Mouse (Mus musculus): Measurements from ENCODE around the gene Smyd4.

Gene Smyd4

DNA sequence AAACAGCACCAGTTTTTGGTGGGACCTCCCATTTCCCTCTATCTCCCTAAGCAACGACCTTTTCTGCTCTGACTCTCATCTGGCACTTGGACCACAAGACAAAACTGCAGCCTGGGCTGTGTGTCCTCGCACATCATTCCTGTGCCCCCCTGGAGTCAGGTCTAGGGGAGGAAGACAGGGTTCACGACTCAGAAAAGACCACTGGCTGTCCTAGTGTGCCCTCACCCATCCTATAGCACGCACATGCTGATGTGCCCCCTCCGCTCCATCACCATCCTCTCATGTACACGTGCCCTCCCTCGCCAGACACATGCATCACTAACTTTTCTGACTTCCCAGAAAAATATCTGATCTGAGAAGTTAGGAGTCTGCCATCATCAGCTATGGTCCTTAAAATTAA, 71.8 kb downstream of the Smyd4 start:
- DNase-seq (ENCODE audit: low spot score in 2 of 2): no peak

DNA sequence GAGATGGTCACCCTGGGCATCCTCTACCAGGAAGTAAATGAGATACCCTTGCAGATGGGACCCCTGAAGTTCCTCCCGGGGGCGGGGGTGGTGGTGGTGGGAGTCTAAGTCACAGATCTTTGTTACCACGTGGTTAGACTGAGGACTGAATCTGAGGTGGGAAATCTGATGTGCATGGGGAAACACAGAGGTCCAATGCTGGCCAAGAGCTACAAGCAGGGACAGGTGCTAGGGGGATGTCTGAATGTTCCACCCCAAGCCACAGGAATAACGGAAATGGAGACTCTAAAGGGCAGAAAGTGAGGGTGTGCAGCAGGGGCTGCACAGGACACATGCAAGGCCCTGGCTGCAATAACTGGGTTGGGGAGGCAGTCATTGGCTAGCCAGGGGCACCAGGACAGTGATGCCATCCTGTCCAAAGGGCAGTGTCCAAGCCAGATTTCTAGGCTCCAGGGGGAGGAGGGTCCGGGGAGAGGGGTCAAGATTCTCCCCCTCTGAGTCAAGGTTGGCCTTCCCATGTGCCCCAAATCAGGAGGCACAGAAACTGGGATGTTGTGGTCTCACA, 72.7 kb downstream of the Smyd4 start:
- DNase-seq (ENCODE audit: low spot score in 2 of 2): no peak

DNA sequence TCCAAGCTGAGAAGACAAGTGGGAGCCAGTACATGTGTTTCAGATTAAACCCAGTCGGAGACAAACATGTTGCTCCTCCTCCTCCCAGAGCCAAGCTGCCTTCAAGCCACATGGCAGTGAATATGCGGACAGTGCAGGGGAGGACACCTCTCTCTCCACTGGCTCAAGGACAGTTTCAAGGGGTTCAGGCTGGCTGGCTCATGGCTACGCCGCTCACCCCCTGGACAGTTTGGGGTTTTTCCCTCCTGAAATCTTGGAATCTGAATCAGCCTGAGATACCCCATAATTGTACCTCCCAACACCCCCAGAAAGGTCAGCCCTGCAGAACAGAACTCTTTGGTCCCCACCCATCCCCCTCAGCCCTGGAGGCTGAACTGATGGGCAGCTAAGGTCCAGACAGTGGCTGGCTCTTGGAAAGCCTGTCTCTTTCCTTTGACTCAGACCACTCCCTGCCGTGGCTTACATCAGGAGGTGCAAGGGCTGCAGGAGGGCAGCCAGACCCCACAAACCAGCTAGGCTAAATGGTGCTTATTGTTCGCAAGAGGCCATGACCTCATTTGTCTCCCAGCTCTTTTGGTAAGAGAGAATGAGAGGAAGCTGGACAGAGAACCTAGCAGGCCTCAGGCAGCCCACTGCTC, 73.3 kb downstream of the Smyd4 start:
- no peak for DNase-seq (ENCODE audit: low spot score in 2 of 2)

DNA sequence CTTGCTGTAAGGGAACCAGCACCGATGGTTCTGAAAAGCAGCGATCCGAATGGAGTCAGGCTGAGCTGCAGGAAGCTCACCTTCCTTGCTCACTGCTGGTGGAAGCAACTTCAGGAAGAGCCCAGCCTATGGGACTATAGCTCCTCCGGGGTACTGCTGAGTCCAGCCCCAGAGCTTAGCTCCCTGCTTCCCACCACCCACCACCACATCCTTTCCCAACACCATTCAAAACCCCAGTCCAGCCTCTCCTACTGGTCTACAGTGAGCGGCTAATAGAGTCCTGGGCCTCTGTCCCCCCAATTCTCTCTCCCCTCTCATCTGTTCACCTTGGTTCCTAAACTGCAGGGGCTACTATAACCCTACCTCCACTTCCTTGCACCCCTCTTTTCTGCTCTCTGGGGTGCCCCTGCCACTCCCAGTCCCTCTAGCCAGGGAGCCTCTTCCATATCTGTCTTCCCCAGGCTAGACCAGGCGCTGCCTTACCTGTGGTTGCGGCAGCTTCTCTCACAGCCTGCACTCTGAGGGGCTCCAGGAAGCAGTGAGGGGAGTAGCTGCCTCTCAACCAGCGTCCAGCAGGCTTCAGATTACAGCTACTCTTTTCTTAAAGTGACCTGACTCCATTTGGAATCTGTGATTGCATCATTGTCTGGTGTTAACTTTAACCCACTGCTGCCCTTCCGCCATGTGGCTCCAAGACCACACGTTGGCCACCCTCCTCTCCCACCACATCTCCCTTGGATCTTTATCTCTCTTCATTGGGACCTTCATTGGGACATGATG, 74.0 kb downstream of the Smyd4 start, which contains the start of gene Serpinf1:
Gene Serpinf1, minus strand, starts transcription at position 689 of the 780 bp plus-strand sequence.
- DNase-seq (ENCODE audit: low spot score in 2 of 2): no peak

DNA sequence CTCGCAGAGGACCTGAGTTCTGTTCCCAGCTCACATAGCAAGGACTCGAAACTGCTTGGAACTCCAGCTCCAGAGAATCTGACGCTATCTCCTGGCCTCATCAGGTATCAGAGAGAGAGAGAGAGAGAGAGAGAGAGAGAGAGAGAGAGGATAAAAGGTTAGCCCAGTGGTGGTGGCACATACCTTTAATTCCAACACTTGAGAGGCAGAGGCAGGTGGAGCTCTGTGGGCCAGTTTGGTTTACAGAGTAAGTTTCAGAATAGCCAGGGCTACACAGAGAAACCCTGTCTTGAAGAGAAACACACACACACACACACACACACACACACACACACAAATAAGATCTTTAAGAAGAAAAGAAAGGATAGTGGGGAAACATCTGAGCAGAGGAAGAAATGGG, 74.9 kb downstream of the Smyd4 start:
- no peak for DNase-seq (ENCODE audit: low spot score in 2 of 2)

DNA sequence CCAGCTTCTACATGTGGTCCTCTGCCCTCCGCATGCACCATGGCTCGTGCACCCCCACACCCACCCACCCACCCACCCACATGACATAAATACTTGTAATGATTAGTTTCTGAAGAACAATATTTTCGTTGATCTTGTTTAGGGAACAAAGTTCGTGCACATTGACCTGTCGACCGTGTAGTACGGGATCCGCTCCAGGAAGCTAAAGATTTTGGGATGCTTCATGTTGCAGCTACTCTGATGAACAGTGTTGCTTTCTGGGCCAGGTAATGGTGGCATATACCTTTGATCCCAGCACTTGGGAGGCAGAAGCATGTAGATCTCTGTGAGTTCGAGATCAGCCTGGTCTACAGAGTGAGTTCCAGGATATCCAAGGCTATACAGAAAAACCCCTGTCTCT, 75.8 kb downstream of the Smyd4 start:
- DNase-seq (ENCODE audit: low spot score in 2 of 2): no peak

DNA sequence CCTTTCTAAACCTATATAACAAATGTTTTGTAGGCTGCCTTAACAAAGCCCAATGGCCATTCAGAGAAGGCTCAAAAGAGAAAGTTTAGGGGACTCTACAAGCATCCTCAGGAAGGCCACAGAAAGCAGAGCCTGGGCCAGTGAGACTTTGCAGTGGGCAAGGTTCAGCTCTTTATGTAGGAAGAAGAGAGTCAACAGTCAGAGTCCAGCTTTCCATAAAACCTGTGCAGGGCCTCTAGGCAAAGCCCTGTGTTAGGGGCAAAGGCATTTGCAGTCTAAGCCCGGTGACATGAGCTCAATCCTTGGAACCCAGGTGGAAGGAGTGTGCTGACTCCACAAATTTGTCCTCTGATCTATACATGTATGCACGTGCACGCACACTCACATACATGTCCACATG, 76.2 kb downstream of the Smyd4 start:
- DNase-seq (ENCODE audit: low spot score in 2 of 2): no peak

DNA sequence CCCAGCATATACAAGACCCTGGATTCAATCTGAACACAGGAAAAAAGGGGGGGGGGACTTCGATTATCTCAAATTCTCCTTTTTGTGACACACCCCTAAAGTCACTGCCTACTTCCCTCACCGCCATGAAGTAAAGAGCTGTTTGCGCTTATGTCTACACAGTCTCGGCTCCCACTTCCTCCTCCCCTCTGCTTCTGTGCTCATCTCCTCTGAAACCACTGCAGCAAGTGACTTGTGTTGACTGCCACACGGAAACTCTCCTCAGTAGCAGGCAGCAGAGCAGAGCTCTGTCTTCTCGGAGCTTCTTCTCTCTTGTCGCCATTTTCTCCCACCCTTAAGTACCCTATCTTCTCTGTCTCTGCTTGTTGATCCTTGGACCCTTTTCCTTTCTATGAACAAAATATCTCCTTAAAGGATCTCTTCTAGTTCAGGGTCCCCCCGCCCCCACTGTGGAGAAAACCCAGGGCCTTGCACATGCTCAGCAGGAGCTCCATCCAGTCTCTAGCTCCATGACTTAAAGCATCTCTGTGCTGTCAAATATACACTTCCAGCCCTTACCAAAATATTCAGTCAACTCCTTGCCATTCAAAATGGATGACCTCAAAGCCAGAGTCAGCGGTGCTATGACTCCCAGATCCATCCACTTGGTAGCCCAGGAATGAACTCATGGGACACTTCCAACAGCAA, 80.9 kb downstream of the Smyd4 start:
- no peak for DNase-seq (ENCODE audit: low spot score in 2 of 2)

DNA sequence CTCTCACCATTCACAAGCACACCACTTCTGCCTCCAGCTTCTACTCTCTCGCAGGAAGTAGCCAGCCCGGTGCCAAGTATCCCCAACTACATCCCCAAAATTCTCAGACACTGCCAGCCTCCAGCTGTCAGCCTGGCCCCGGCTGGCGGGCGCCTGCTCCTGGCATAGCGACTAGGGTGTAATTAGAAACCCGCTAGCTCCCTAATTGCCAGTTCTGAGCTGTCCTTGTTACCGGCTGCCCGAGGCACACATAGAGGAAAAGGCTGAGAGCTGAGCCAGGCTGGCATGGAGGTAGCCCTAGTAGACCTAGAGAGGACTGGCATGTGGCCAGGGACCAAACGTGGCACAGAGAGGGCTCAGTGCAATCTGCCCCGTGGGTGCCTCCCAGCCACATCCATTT, 83.1 kb downstream of the Smyd4 start:
- peak; percentile 92 to 93 for DNase-seq (ENCODE audit: low spot score in 2 of 2)

DNA sequence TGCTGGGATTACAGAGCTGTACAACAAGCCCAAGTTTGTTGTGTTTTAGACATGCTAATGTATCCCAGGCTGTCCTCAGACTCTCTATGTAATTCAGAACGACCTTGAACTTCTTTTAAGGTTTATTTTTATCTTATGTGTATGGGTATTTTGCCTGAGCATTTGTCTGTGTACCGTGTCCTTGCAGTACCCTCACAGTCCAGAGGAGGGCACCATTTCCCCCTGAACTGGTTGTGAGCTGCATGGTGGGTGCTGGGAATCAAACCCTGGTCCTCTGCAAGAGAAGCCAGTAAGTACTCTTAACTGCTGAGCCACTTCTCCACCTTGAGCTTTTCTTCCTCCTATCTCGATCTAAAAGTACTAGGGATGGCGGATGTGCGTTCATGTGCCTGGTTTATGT, 85.9 kb downstream of the Smyd4 start:
- DNase-seq (ENCODE audit: low spot score in 2 of 2): no peak

DNA sequence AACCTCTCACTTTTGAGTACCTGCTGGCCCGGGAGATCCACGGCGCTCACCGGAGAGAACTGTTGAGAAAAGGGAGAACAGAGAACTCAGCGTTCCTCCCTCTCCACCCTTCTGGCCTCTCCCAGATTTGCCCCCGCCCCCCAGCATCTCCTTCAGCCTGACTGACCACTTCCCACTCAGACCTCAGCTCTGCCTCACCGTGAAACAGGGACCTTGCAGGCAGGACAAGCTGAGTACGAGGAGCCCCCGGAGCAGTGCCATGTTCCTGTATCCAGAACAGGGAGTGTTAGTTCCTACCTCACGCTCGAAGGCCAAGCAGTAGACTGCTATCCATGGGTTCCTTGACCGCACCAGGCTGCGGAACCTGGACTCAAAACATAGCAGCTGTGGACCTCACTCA, 90.0 kb downstream of the Smyd4 start:
- DNase-seq (ENCODE audit: low spot score in 2 of 2): no peak

DNA sequence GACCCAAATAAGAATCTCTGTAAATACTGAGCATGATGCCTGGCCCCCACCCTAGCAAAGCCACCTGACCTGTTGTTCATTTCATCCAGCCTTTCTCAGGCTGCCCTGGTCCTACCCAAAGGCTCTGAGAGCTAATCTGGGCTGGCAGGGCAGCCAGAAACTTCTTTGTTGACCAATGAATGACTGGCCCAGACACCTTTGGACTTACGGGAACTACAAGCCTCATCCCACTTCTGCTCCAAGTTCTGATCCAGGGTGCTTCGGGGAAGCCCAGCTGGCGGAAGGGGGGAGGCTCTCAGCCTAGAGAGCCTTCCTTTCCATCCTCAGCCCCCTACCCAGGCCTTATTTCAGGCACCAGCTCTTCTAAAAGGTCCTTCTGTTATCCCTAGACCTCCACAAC, 90.6 kb downstream of the Smyd4 start:
- DNase-seq (ENCODE audit: low spot score in 2 of 2): no peak

DNA sequence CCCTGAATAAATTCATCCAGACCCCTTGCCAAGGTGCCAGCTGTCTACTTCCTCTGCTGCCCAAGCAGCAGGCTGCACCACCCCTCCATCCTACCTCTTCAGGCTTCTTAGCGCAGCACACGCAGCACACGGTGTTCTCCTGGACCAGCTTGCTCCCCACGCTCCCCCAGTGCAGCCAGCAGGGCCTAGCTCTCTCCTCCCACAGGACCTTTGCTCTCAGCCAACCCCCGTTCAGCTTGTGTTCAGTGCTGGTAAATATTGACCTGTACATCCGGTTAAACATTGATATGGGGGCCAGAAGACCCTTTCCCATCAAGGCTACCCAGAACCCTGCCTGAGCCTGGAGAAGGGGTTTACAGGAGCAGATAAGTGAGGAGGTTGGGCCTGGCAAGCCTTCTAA, 91.1 kb downstream of the Smyd4 start, which contains the start of gene Serpinf2:
Gene Serpinf2, minus strand, starts transcription at position 229 of the 400 bp plus-strand sequence.
- DNase-seq (ENCODE audit: low spot score in 2 of 2): no peak

DNA sequence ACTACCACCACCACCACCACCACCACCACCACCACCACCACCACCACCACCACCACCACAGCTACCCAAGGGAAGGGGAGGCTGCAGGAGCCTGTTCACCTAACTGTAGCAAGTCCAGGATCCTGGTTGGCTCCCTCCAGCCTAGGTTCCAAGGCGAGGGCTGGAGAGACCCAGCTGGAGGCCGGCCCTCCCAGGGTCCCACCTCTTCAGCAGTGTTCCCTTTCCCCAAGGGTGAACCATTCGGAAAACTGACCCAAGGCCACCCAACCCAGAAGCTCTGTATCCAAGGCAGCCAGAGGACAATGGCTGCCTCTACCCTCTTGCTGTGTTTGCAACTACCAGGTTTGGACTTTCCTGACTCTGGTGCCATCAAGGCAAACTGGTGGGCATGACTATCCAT, 91.7 kb downstream of the Smyd4 start:
- DNase-seq (ENCODE audit: low spot score in 2 of 2): no peak

DNA sequence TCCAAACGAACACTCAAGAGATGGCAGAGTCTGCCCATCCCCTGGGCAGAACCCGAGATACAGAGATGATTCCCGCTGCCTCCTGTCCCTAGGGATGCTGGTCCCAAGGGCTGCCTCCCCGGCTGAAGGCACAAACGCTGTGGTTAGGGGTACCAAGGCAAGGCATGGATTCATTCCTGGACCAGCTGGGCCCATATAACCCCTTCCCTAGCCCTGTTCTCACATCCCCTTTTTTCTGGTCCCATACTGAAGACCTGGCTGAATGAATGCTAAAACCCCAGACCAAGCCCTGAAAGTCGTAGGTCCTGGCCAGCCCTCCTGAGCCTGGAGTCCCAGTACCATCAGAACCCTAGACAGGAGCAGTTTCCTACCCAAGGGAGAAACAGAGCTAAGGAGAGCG, 92.8 kb downstream of the Smyd4 start:
- DNase-seq (ENCODE audit: low spot score in 2 of 2): no peak

DNA sequence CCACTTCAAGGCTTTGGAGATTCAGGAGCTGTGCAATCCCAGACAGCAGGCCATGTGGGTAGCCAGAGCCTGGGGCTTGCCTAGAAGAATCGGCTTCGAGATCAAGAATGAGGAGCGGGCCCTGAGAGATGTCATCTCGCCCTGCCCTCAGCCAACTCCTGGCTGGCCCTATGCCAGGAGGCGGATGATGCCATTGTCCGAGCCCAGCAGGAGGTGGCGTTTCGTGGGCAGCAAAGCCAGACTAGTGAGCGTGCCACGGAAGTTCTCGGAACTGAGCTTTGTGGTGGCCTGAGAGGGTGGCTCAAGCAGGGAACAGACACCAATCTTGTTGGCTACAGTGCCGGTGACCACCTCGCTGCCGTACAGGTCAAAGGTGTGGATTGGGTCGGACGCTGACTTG, 93.4 kb downstream of the Smyd4 start:
- peak; percentile 46 to 52 for DNase-seq (ENCODE audit: low spot score in 2 of 2)

DNA sequence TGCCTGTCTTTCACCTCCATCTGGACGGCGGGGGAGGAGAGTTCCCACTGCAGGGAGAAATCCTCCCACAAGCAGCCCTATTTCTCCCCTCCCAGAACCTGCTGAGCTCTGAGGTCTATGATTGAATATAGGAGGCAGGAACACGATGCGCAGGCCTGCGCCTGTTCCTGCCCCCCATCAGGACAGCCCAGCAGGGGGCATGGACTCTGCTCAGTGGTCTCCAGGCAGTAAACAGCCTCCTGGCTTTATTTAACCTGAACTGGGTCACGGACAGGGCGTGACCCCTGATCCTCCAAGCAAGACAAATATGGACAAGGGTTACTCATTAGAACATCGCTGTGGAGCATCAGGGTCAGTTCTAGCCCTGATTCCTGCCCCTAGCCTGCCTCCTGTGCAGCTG, 95.5 kb downstream of the Smyd4 start:
- DNase-seq (ENCODE audit: low spot score in 2 of 2): no peak

DNA sequence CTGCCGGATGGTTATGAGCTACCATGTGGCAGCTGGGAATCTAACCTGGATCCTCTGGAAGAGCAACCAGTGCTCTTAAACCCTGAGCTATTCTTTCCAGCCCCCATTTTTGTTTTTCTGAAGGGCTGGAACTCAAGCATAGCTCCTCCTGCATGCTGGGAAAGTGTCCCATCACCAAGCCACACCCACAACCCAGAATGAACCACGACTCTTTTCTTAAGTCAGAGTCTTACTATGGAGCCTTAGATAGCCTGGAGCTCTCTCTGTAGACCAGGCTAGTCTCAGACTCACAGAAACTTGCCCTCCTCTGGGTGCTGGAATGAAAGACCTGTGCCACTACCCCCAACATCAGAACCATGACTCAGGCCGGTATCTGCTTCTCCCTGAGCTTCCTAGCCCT, 100.3 kb downstream of the Smyd4 start:
- no peak for DNase-seq (ENCODE audit: low spot score in 2 of 2)

DNA sequence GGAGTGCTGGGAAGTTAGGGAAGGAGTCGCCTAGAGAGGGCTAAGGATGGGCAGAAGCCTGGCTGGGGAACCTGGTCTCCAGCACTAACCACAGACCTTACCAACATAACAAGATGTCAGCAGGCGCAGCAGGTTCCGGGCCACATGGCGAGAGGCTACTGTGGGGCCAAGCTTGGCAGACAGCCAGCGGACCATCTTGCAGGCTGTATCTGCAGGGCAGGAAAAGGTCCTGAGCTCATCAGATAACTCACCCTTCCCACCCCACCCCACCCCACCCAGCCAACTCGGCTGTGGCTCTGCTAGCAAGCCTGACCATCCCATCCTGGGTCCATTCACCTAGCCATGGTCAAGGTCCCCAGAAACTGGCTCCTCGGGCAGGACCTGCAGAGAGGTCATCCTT, 101.5 kb downstream of the Smyd4 start:
- DNase-seq (ENCODE audit: low spot score in 2 of 2): peak in 1 of 2 experiments; percentile 59

DNA sequence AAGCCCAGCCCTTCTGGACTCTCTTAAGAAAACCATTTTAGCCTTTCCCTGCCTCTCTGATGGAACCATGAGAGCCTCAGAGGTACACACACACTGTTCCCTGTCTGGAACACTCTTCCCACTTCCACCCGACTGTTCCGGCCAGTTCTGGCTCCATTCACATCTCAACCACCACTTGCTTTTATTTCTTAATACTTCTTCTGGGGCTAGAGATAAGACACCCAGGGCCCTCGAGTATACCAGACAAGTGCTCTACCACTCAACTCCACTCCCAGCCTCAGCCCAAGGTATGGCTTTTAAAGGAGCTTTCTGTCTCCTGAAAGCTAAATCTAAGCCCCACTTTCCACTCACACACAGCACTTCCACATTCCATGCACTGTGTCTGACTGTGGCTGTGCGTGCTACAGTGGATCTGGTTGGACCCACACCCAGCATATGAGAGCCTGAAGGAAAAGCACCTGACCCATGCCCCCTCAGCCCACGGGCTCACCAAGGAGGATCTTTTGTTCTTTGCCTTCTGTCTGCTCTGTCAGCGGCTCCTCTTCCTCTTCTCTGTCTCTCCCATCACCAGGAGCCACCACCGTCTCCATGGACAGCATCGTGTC, 102.2 kb downstream of the Smyd4 start:
- no peak for DNase-seq (ENCODE audit: low spot score in 2 of 2)

DNA sequence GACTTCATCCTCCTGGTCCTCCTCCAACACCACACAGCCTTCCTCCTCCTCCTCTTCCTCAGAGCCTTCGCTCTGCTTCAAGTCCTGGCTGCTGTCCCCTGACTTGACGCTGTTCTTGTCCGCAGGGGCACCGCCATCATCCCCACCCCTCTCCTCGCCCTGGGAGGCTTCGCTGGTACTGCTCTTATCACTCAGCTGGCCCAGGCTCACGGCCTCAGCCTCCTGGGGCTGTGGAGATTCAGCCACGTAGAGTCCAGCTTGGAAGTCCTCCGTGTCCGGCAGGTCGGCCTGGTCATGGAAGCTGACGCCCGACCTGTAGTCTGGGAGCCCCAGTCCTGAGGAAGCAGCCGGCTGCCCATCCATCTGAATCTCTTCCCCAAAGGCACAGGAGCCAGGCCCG, 102.7 kb downstream of the Smyd4 start:
- DNase-seq (ENCODE audit: low spot score in 2 of 2): no peak

DNA sequence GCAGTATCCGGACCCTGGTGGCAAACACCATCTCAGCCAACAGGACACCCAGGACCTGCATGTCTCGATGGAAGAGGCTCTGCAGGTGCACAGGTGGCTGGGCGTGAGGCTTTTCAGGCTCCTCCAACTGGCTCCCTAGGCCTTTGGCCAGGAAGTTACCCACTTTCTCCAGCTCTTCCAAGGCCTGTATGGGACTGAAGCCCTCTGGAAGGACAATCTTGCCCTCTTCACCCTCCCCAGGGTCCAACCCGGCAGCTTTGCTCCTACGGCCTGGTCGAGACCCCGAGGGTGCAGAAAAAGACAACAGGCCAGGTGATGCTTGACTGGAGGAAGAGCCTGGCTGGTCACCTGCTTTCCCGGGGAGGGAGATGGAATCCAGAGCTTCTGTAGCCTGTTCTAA, 103.8 kb downstream of the Smyd4 start:
- DNase-seq (ENCODE audit: low spot score in 2 of 2): no peak

Measured in right cerebral cortex, postnatal 10 days (tissue).